Mouse (Mus musculus) myocyte (in vitro differentiated cells): Measurements from ENCODE around the gene Fgd6.

Experiments
- CEBPB ChIP-seq: IDR thresholded peaks from 2 replicates; pipeline ENCODE4 v1.6.1; 2011; ENCODE audit warnings: mild to moderate bottlenecking, moderate library complexity; ENCODE audit not compliant: poor library complexity, insufficient read depth, severe bottlenecking
- E2F4 ChIP-seq: IDR thresholded peaks from one replicate; pipeline ENCODE4 v1.6.1; 2011; ENCODE audit warnings: mild to moderate bottlenecking, control low read depth, moderate library complexity; ENCODE audit not compliant: insufficient read depth
- MAX ChIP-seq: IDR thresholded peaks from one replicate; pipeline ENCODE4 v1.6.1; 2011; ENCODE audit warnings: low read depth, mild to moderate bottlenecking, control low read depth
- MYOG ChIP-seq, 3 experiments: IDR thresholded peaks; one replicate each; pipeline ENCODE4 v1.6.1; 2011; ENCODE audit warnings: control low read depth in 2 of 3, low read depth in 2 of 3, mild to moderate bottlenecking in 2 of 3; ENCODE audit not compliant: insufficient read length in 2 of 3, control insufficient read depth in 1 of 3, insufficient read depth in 1 of 3
- POLR2A ChIP-seq: IDR thresholded peaks from one replicate; pipeline ENCODE4 v1.6.1; 2011; ENCODE audit warnings: low read depth, mild to moderate bottlenecking, control low read depth, moderate library complexity; ENCODE audit not compliant: insufficient read length
- USF1 ChIP-seq: IDR thresholded peaks from one replicate; pipeline ENCODE4 v1.6.1; 2011; ENCODE audit warnings: low read depth, mild to moderate bottlenecking, control low read depth, moderate library complexity

DNA sequence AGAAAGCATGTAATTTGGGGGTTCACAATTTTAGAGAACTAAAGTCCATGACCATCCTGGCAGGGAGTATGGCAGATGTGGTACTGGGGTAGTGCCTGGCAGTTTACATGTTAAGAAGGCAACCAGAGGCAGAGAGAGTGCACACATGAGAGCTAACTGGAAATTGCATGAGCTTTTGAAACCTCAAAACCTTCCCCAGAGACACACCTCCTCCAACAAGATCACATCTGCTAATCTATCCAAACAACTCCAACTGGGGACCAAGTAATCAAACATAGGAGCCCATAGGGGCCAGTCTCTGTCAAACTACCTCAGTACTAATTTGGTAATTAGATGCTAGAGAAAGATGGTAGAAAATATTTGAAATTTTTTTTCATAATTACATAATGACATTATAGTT lies 118.0 kb downstream of the Fgd6 start:
- no peak for TF ChIP-seq MYOG (IDR thresholded peaks at IDR 0.05; ENCODE audit: control insufficient read depth in 1 of 3, insufficient read depth in 1 of 3, insufficient read length in 2 of 3, low read depth in 2 of 3)
- no peak for TF ChIP-seq POLR2A
- TF ChIP-seq MAX: no peak
- no peak for TF ChIP-seq USF1
- TF ChIP-seq E2F4: no peak
- no peak for TF ChIP-seq CEBPB
